Mouse (Mus musculus): ENCODE measurements around the gene Olfr101. TPM values are rescaled to one million over a fixed set of nuclear protein-coding genes. Genes with fewer than 3 reads are reported as not detected.

The Olfr101 gene
- polyA plus RNA-seq (2014; fragmentation: Nextera tagmentation; extraction: Ambion mirVana): not detected in 2 replicates

DNA sequence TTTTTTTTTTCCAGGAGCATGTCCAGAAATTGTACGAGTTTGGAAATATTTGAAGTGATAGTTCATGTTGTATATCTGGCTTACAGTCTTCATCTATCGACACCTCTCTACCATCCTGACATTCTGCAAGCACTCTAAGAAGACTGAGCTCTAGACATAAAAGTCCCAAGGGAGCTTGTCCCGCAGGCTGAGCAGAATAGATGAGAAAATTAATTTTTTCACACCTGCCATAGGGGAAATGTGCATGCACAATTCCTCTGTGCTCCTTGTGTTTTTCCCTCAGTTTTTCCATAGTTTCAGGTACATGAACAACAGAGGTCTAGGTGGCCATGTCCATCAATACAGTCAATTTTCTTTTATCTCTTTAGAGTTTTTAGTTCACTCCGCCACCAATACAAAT lies at the start of gene Olfr101:
TSS of gene Olfr101 (minus strand) at position 101 of the 400 bp plus-strand sequence.
- H3K4me2 ChIP-seq (ENCODE audit: low read depth, low read length, severe bottlenecking): no peak within 1 kb of the TSS
- H3K9me3 ChIP-seq (ENCODE audit: control insufficient read depth, low read length): no peaks in the 10 kb centered on the region
- DNase-seq (ENCODE audit: low spot score) (no peak), ATAC-seq (replicated peaks; ENCODE audit: low FRiP score) (no peak)
- no peak within 1 kb of the TSS for H3K9ac ChIP-seq (ENCODE audit: low read length)
- no peaks in the 10 kb centered on the region for H3K36me3 ChIP-seq (ENCODE audit: control insufficient read depth, insufficient read depth, low read length)
- H3K4me1 ChIP-seq (replicated peaks; ENCODE audit: control insufficient read depth, insufficient read depth, low read length): no peaks in the 10 kb centered on the region
- no peaks in the 10 kb centered on the region for H3K27me3 ChIP-seq (ENCODE audit: control insufficient read depth, insufficient read depth, low read length)
- WGBS: 85% methylated on average over 4 of the region's 4 CpGs
- no peak within 1 kb of the TSS for H3K27ac ChIP-seq (ENCODE audit: low read depth, low read length)
- H3K4me3 ChIP-seq (ENCODE audit: low read depth, low read length): no peak within 1 kb of the TSS

GRCm38 (mm10) chr17:37339598-37339997 lies 35.5 kb upstream of the Olfr101 start, which contains the start of gene Olfr103:
TSS of gene Olfr103 (minus strand) at chr17:37339698.
- Histone ChIP-seq H3K4me3 (ENCODE audit: low read depth, low read length) (no peak within 1 kb of the TSS), H3K4me1 (replicated peaks; ENCODE audit: control insufficient read depth, insufficient read depth, low read length) (no peaks in the 10 kb centered on the region), H3K9me3 (ENCODE audit: control insufficient read depth, low read length) (no peaks in the 10 kb centered on the region), H3K27me3 (ENCODE audit: control insufficient read depth, insufficient read depth, low read length) (no peaks in the 10 kb centered on the region), H3K27ac (ENCODE audit: low read depth, low read length) (no peak within 1 kb of the TSS), H3K36me3 (ENCODE audit: control insufficient read depth, insufficient read depth, low read length) (no peaks in the 10 kb centered on the region), H3K9ac (ENCODE audit: low read length) (no peak within 1 kb of the TSS), H3K4me2 (ENCODE audit: low read depth, low read length, severe bottlenecking) (no peak within 1 kb of the TSS)
- no peak for DNase-seq (ENCODE audit: low spot score)
- ATAC-seq (replicated peaks; ENCODE audit: low FRiP score): no peak
- WGBS: 92% methylated on average over 2 of the region's 2 CpGs

DNA sequence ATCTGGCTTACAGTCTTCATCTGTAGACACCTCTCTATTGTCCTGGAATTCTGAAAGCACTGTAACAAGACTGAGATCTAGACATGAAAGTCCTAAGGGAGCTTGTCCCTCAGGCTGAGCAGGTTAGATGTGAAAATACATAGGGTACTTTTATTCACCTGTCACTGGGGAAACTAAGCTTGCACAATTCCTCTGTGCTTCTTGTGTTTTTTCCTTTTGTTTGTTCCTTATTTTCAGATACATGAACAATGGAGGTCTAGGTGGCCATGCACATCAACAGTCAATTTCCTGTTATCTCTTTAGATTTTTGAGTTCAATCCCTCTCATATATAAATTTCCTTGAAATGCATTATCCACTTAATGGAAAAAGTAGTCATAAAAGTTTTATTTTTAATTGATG lies 12.8 kb upstream of the Olfr101 start, which contains the start of gene Olfr102:
TSS of gene Olfr102 (minus strand) at position 101 of the 400 bp plus-strand sequence.
- DNase-seq (ENCODE audit: low spot score) (no peak), ATAC-seq (replicated peaks; ENCODE audit: low FRiP score) (no peak)
- H3K4me1 ChIP-seq (replicated peaks; ENCODE audit: control insufficient read depth, insufficient read depth, low read length): no peaks in the 10 kb centered on the region
- H3K9me3 ChIP-seq (ENCODE audit: control insufficient read depth, low read length): no peaks in the 10 kb centered on the region
- H3K9ac ChIP-seq (ENCODE audit: low read length): no peak within 1 kb of the TSS
- H3K27ac ChIP-seq (ENCODE audit: low read depth, low read length): no peak within 1 kb of the TSS
- no peak within 1 kb of the TSS for H3K4me3 ChIP-seq (ENCODE audit: low read depth, low read length)
- H3K36me3 ChIP-seq (ENCODE audit: control insufficient read depth, insufficient read depth, low read length): no peaks in the 10 kb centered on the region
- H3K4me2 ChIP-seq (ENCODE audit: low read depth, low read length, severe bottlenecking): no peak within 1 kb of the TSS
- no peaks in the 10 kb centered on the region for H3K27me3 ChIP-seq (ENCODE audit: control insufficient read depth, insufficient read depth, low read length)

DNA sequence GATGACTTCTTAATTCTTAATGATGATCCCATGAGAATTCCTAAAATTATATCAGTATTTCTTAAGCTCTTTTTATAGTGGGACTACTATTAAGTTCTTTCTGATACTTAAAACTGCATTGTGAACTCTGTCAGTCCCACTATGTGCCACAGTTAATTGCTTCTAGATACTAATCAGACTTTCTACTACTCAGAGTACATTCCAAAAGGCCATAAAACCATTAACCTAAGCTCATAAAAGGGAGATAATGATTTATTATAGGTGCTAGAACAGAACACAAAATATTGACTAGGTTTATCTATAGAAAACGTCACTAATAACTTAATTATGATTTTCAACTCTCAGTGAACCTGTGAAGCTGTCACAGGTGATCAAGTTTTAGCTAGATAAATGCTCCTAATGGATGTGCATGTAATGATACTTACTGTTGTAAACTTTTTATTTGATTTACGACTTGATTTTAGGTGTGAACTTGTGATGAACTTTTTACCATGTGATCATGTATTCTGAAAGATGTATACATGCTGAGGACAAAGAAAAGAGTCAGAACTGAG lies 6.1 kb upstream of the Olfr101 start:
- H3K4me2 ChIP-seq (ENCODE audit: low read depth, low read length, severe bottlenecking): no peak overlapping the region
- ATAC-seq (replicated peaks; ENCODE audit: low FRiP score) (no peak), DNase-seq (ENCODE audit: low spot score) (no peak)
- H3K4me3 ChIP-seq (ENCODE audit: low read depth, low read length): no peak overlapping the region
- H3K9ac ChIP-seq (ENCODE audit: low read length): no peak overlapping the region
- H3K27ac ChIP-seq (ENCODE audit: low read depth, low read length): no peak overlapping the region
- H3K9me3 ChIP-seq (ENCODE audit: control insufficient read depth, low read length): no peaks in the 10 kb centered on the region
- no peaks in the 10 kb centered on the region for H3K27me3 ChIP-seq (ENCODE audit: control insufficient read depth, insufficient read depth, low read length)
- no peaks in the 10 kb centered on the region for H3K36me3 ChIP-seq (ENCODE audit: control insufficient read depth, insufficient read depth, low read length)
- WGBS: 62% methylated on average over 2 of the region's 2 CpGs
- H3K4me1 ChIP-seq (replicated peaks; ENCODE audit: control insufficient read depth, insufficient read depth, low read length): no peaks in the 10 kb centered on the region

DNA sequence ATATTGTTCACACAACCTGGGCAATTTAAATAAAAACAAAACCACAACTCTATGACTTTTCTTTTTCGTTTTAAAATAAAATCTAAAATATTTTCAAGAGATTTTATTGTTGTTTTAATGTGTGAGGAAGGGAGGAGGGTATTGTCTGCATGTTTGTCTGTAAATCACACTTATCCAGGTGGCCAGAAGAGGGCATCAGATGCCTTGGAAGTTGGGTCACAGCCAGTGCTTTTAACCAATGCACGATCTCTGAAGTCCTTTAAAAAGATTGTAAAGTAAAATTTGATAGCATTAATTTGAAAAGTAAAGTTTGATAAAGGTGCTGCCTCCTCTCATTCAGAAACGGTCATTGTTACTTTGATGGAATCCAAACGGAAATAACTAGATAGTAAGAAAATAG lies 4.4 kb upstream of the Olfr101 start:
- WGBS: 48% methylated on average over 4 of the region's 4 CpGs
- no peaks in the 10 kb centered on the region for H3K36me3 ChIP-seq (ENCODE audit: control insufficient read depth, insufficient read depth, low read length)
- no peak overlapping the region for H3K4me3 ChIP-seq (ENCODE audit: low read depth, low read length)
- ATAC-seq (replicated peaks; ENCODE audit: low FRiP score) (no peak), DNase-seq (ENCODE audit: low spot score) (no peak)
- no peak overlapping the region for H3K4me2 ChIP-seq (ENCODE audit: low read depth, low read length, severe bottlenecking)
- no peaks in the 10 kb centered on the region for H3K4me1 ChIP-seq (replicated peaks; ENCODE audit: control insufficient read depth, insufficient read depth, low read length)
- H3K27me3 ChIP-seq (ENCODE audit: control insufficient read depth, insufficient read depth, low read length): no peaks in the 10 kb centered on the region
- no peak overlapping the region for H3K9ac ChIP-seq (ENCODE audit: low read length)
- no peak overlapping the region for H3K27ac ChIP-seq (ENCODE audit: low read depth, low read length)
- no peaks in the 10 kb centered on the region for H3K9me3 ChIP-seq (ENCODE audit: control insufficient read depth, low read length)

DNA sequence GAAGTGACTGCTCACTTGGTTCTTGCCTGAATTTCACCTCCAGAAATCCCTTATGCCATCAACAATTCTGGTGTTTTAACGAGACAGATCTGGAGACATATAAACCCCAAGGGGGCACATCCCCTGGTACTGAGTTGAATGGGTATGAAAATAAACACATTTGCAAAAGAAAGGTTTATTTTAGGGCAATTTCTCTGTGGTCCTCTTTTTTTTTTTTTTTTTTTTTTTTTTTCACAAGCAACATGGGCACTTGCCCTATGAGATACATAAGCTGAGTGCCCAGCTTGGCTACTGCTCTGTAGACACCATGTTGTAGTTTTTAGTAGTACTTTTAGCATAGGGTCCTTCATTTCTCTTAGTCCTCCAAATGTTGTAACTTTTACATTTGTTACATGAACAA lies 20.8 kb downstream of the Olfr101 start, which contains the start of gene Olfr99:
TSS of gene Olfr99 (minus strand) at position 101 of the 400 bp plus-strand sequence.
- no peak within 1 kb of the TSS for H3K4me3 ChIP-seq (ENCODE audit: low read depth, low read length)
- no peak within 1 kb of the TSS for H3K9ac ChIP-seq (ENCODE audit: low read length)
- DNase-seq (ENCODE audit: low spot score) (no peak), ATAC-seq (replicated peaks; ENCODE audit: low FRiP score) (no peak)
- 68% methylated on average over 1 of the region's 1 CpGs for WGBS
- no peak within 1 kb of the TSS for H3K27ac ChIP-seq (ENCODE audit: low read depth, low read length)
- no peak within 1 kb of the TSS for H3K4me2 ChIP-seq (ENCODE audit: low read depth, low read length, severe bottlenecking)
- no peaks in the 10 kb centered on the region for H3K27me3 ChIP-seq (ENCODE audit: control insufficient read depth, insufficient read depth, low read length)
- no peaks in the 10 kb centered on the region for H3K36me3 ChIP-seq (ENCODE audit: control insufficient read depth, insufficient read depth, low read length)
- H3K9me3 ChIP-seq (ENCODE audit: control insufficient read depth, low read length): no peaks in the 10 kb centered on the region
- no peaks in the 10 kb centered on the region for H3K4me1 ChIP-seq (replicated peaks; ENCODE audit: control insufficient read depth, insufficient read depth, low read length)

- WGBS: 84% methylated on average over 1 of the region's 1 CpGs
- H3K4me3 ChIP-seq (ENCODE audit: low read depth, low read length): no peak overlapping the region
Measured at GRCm38 (mm10) chr17:37280331-37280730, 23.8 kb downstream of the Olfr101 start.

DNA sequence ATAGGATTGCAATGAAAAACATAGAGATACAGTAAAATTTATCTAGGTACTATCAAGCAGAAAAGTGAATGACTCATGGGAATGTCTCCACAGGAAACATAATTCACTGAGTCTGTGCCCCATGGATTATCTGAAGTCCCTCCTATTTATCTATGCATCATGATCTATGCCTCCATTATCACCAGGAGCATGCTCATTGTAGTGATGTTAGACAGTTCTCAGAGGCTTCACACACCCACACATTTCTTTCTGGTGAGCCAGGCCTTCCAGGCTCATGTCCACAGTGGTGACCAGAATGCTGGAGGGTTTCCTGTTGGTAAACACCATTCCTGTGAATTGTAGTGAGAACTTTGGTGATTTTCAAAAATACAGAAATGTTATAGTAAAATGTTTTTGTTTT lies 27.5 kb downstream of the Olfr101 start:
- no peak for ATAC-seq (replicated peaks; ENCODE audit: low FRiP score)
- Histone ChIP-seq H3K9ac (ENCODE audit: low read length) (no peak overlapping the region), H3K4me1 (replicated peaks; ENCODE audit: control insufficient read depth, insufficient read depth, low read length) (no peaks in the 10 kb centered on the region), H3K4me2 (ENCODE audit: low read depth, low read length, severe bottlenecking) (no peak overlapping the region), H3K4me3 (ENCODE audit: low read depth, low read length) (no peak overlapping the region), H3K36me3 (ENCODE audit: control insufficient read depth, insufficient read depth, low read length) (no peaks in the 10 kb centered on the region), H3K27ac (ENCODE audit: low read depth, low read length) (no peak overlapping the region), H3K9me3 (ENCODE audit: control insufficient read depth, low read length) (no peaks in the 10 kb centered on the region), H3K27me3 (ENCODE audit: control insufficient read depth, insufficient read depth, low read length) (no peaks in the 10 kb centered on the region)
- DNase-seq (ENCODE audit: low spot score): no peak

More at GRCm38 (mm10) chr17:37280331-37280730, 23.8 kb downstream of the Olfr101 start:
- Histone ChIP-seq H3K27ac (ENCODE audit: low read depth, low read length) (no peak overlapping the region), H3K9ac (ENCODE audit: low read length) (no peak overlapping the region), H3K4me2 (ENCODE audit: low read depth, low read length, severe bottlenecking) (no peak overlapping the region), H3K9me3 (ENCODE audit: control insufficient read depth, low read length) (no peaks in the 10 kb centered on the region), H3K27me3 (ENCODE audit: control insufficient read depth, insufficient read depth, low read length) (no peaks in the 10 kb centered on the region), H3K4me1 (replicated peaks; ENCODE audit: control insufficient read depth, insufficient read depth, low read length) (no peaks in the 10 kb centered on the region), H3K36me3 (ENCODE audit: control insufficient read depth, insufficient read depth, low read length) (no peaks in the 10 kb centered on the region)
- DNase-seq (ENCODE audit: low spot score) (no peak), ATAC-seq (replicated peaks; ENCODE audit: low FRiP score) (no peak)

DNA sequence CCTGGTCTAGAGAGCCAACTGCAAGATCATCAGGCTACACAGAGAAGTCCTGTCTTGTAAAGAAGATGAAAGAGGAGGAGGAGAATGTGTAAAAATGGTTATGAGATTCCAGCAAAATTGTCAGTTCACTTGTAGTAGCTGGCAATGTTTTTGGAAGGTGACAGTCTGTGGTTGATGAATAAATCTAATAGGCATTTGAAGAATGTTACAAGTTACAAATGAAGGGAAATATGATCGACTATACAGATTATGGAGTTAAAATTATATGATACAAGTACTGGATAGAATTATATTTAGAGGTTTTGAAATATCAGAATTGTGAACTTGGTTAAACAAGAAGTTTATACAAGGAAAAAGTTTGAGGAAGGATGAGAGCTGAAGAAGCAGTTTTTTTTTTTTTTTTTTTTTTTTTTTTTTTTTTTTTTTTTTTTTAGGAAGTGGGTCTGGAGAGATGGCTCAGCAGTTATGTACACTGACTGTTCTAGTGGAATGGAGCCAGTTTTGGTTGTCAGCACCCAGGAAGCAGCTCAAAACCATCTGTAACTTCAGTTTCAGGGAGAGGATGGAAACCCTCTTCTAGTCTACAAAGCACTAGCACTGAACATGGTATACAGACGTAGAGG lies 28.4 kb downstream of the Olfr101 start:
- WGBS: 85% methylated on average over 2 of the region's 2 CpGs
- Histone ChIP-seq H3K36me3 (ENCODE audit: control insufficient read depth, insufficient read depth, low read length) (no peaks in the 10 kb centered on the region), H3K4me2 (ENCODE audit: low read depth, low read length, severe bottlenecking) (no peak overlapping the region), H3K9me3 (ENCODE audit: control insufficient read depth, low read length) (no peaks in the 10 kb centered on the region), H3K4me3 (ENCODE audit: low read depth, low read length) (no peak overlapping the region), H3K27ac (ENCODE audit: low read depth, low read length) (no peak overlapping the region), H3K27me3 (ENCODE audit: control insufficient read depth, insufficient read depth, low read length) (no peaks in the 10 kb centered on the region), H3K9ac (ENCODE audit: low read length) (no peak overlapping the region), H3K4me1 (replicated peaks; ENCODE audit: control insufficient read depth, insufficient read depth, low read length) (no peaks in the 10 kb centered on the region)
- DNase-seq (ENCODE audit: low spot score) (no peak), ATAC-seq (replicated peaks; ENCODE audit: low FRiP score) (no peak)
